Mouse (Mus musculus) heart, postnatal 0 days (tissue): Measurements from ENCODE around the gene Fam20a.

Source experiments
- CTCF ChIP-seq: IDR thresholded peaks from 2 replicates; pipeline ENCODE4 v1.5.1; 2016; ENCODE audit warnings: antibody characterized with exemption, control low read depth, low read depth
- EP300 ChIP-seq: IDR thresholded peaks from 2 replicates; pipeline ENCODE4 v1.6.1; 2016; ENCODE audit warnings: antibody characterized with exemption, low read depth

DNA sequence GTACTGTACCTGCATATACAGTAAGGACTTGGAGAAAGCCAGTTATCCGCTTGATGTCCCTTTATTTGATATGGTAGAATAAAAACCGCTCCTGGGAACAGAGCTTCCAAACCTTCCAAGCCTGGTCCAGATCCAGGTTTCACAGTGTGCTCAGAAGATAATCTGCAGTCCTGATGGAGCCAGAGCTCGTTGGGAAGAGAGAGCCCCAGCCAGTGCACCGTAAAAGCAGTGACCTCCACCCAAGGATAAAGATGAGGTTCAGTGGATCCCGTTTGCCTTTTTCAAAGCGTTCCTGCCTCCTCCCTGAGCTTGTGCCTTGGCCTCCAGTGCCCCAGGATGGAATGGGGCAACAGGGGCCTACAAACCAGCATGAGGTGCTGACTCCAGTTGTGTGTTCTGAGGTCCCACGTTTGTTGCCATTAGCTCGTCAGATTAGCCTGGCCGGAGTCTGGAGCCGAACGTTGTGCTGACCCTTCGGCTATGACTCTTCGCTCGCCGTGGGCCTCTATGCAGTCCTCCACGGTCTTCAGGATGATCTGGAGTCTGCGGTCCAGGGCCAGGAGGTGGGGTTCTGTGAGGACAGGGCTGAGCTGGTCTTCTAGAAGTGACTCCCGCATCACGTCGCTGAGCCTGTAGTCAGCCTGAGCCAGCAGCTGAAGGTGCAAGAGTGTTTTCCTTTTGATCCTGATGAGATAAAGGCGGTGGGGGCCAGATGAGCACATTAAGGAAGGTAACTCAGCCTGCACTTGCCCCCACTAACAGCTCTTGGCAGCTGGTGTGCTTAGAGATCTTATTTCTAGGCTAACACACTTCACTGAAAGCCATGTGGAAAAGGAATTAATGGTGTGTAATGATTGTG is 49.0 kb downstream of the Fam20a start:
- TF ChIP-seq EP300 (no peak), CTCF (no peak)
